Mouse (Mus musculus) C3H10T1/2 (cell line): ENCODE results near the gene Ddx47. TPM values are rescaled to one million over a fixed set of nuclear protein-coding genes. Genes with fewer than 3 reads are reported as not detected.

Experiments
- polyA plus RNA-seq, 2 experiments: library from polyadenylated mRNA; unstranded; fragments of >200 nt; fragmentation: generic; extraction: Trizol; gene quantifications; one replicate each; pipeline ENCODE4 v1.2.1; 2012; ENCODE audit warnings: missing spikeins in 2 of 2

Gene Ddx47
- polyA plus RNA-seq: 10 to 100 TPM; 38.1 to 65.7 TPM

GRCm38 (mm10) chr6:135011048-135011733 is at the start of gene Ddx47:
Ddx47 (plus strand) TSS chr6:135011612.

GRCm38 (mm10) chr6:134981231-134982062 is 30.0 kb upstream of the Ddx47 start, which contains the start of gene Apold1:
Apold1 (plus strand) TSS chr6:134981718.

GRCm38 (mm10) chr6:135065236-135065957 is 54.0 kb downstream of the Ddx47 start, which contains the start of gene Gprc5a:
Gprc5a (plus strand) TSS chr6:135065651.

Other genes with a start within 250 kb of the Ddx47 start
- gene Dusp16, start 219.0 kb upstream of the Ddx47 start, polyA plus RNA-seq: 1 to 10 TPM in 1 of 2 experiments, under 1 TPM in 1; 0.25 to 2.8 TPM
- gene Crebl2, start 181.5 kb upstream of the Ddx47 start, polyA plus RNA-seq: 1 to 10 TPM in 1 of 2 experiments, under 1 TPM in 1; 0.25 to 5.4 TPM
- 1 to 10 TPM; 2.3 to 5.1 TPM for gene Gpr19, start 113.0 kb upstream of the Ddx47 start, polyA plus RNA-seq
- gene Cdkn1b, start 91.2 kb upstream of the Ddx47 start, polyA plus RNA-seq: 10 to 100 TPM in 1 of 2 experiments, 1 to 10 TPM in 1; 1.4 to 22.8 TPM
- under 1 TPM; 0.02 to 0.07 TPM for gene Apold1, start 29.9 kb upstream of the Ddx47 start, polyA plus RNA-seq
- 10 to 100 TPM in 1 of 2 experiments, 1 to 10 TPM in 1; 7.9 to 14.1 TPM for gene Gprc5a, start 54.0 kb downstream of the Ddx47 start, polyA plus RNA-seq
- gene Gprc5d, start 106.7 kb downstream of the Ddx47 start, polyA plus RNA-seq: not detected
- 1 to 10 TPM; 1.7 to 4.3 TPM for gene Fam234b, start 186.4 kb downstream of the Ddx47 start, polyA plus RNA-seq
- 10 to 100 TPM; 35.1 to 52.3 TPM for gene Hebp1, start 186.4 kb downstream of the Ddx47 start, polyA plus RNA-seq
- under 1 TPM in 1 of 2 experiments, not detected in 1; 0.05 TPM for gene Gsg1, start 242.7 kb downstream of the Ddx47 start, polyA plus RNA-seq